Mouse (Mus musculus) urinary bladder, postnatal 4 days (tissue): ENCODE measurements at regions not wholly inside any gene's neighbourhood (a gene's known extent, or its start where the extent isn't known, plus 50 kb on each side); places are given as distances from the start of the nearest gene placed in this dataset.
A peak's percentile ranks its signal among the peaks of the same experiment; 100 is the strongest.

Experiments used
- DNase-seq, 2 experiments: peaks; one replicate each; pipeline ENCODE4 v3.0.0; 2021 to 2022; ENCODE audit warnings: low spot score in 2 of 2

- DNase-seq = no peak
These were observed 661.0 kb downstream of the Pcdh18 start for GRCm38 (mm10) chr3:49096118-49096517.

DNA sequence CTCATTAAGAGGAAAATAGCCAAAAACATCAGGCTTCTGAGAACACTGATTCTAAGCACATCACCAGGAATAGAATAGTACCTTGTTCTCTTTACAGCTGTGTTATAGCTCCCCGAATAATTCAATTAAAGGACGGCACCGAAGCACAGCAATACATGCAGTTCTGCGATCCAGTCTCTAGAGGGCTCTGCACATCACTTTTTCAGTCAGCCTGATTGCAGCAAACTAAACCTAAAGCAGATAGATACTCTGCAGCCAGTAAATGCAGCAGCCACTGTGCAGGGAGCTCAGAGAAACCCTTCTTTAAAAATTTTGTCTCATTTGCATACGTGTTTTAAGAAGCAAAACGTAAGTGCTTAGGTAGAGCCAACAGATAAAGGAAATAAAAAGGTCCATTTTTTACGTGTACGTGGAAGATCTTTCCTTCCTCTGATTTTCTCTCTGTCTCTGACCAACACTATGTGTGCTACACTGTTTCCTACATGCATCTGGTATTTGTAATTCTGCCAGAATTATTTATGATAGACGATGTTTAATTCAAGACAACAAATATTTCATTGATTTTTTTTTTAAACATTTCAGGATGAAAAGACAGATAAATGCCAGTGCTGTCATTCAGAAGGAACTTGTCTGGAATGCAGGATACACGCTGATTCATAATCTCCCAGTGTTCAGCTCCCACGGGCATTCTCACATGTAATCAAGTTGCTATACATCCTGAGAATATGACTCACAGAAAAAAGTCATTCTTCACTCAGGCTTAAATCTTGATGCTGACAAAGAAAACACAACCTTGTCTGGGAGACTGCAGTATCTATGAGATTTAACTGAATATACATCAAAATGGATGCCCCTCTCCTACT, 663.1 kb downstream of the Pcdh18 start:
- peak; percentile 26 to 61 for DNase-seq

DNA sequence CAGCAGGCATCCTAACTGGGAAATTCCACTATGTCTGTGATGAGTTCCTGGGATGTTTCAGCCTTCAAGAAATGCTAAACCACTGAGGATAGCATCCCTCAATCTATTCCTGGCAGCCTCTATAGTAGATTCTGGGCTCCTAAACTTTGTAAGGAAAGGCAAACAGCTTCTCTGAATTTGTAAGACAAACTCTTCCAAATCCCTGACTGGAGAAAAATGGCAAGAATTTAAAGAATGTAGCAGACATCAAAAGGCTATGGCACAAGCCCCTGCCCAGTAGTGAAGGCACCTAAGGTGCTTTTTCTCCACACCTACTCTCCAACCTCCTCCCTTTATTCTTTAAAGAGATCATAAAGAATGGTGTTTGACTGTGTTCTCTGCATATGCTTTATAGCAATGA, 688.3 kb downstream of the Pcdh18 start:
- DNase-seq = no peak

GRCm38 (mm10) chr3:49062081-49062480, 695.0 kb downstream of the Pcdh18 start:
- DNase-seq = no peak

DNA sequence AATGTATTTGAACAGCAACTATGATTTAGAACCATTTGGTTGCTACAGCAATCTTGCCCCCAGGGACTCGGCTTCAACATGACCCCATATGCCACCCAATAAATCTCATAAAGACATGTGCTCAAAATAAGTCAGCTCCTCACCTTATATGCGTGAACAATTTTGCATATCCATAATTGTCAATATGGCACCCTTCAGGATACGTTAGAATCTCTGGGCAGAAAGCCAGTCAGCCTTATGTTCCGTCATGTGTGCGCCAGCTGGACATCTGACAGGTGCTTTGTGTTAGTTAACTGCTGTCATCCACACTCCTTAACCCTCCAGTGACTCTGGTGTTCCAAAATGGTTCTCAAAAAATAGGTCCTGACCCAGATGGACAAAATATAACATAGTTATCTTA, 724.1 kb downstream of the Pcdh18 start:
- no peak for DNase-seq

DNA sequence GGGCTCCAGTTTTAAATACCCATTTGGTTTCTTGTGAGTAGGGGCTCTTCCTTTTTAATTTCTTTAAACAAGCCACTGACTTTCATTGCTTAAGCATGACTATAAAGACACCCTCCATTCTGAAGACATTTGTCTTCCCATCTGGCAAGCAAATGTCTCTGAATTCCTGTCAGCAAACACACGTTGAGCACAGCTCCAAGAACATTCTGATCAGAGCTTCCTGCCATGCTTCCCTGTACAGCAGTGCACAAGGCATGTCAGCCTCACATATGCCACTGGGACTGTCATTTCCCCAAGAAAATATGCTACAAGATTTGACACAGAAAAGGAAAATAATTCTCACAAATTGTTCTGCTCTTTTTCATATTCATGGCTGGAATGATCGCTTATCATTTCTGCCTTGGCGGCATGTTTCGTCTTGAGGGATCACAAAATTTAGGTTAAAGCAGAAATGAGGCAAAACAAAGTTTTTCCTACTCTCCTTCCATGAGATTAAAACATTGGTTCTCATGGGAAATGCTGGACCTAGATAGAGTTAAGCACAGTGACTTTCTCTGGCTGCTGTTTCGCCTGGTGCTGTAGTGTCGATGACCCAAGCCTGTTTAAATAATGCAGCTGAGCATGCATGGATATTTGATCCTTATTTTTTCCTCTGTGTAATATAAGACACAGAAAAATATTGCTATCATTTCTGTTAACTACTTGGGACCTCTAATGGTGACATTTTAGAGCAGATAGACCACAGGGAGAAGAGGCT, 747.7 kb downstream of the Pcdh18 start:
- no peak for DNase-seq
